Mouse (Mus musculus): ENCODE measurements around the gene Barx2.

The Barx2 gene

GRCm38 (mm10) chr9:31808753-31809152, 104.5 kb downstream of the Barx2 start:
- no peak for DNase-seq (ENCODE audit: low read depth, low spot score)

GRCm38 (mm10) chr9:31802641-31803040, 110.6 kb downstream of the Barx2 start:
- no peak for DNase-seq (ENCODE audit: low read depth, low spot score)
